ENCODE assay signal across 8 mouse cellular contexts in genomic region chr2:30699797-30700454, GRCm38 (mm10).
DNase-seq lines count a peak whose midpoint lies in the region; ATAC-seq and TF ChIP-seq lines count a peak whose summit lies in the region.

No protein-coding gene starts in this region.

- WGBS in forebrain, embryonic 16.5 days = 36% methylated on average over 6 of the region's 6 CpGs
- WGBS in lung, embryonic 14.5 days = 26% methylated on average over 6 of the region's 6 CpGs
- 31% methylated on average over 6 of the region's 6 CpGs for WGBS in neural tube, embryonic 15.5 days

- H3K9me3 ChIP-seq in forebrain, embryonic 16.5 days (ENCODE audit: control insufficient read depth, low read length) = no peaks in the 10 kb centered on the region
- H3K9me3 ChIP-seq in lung, embryonic 14.5 days (ENCODE audit: low read depth, low read length) = no peaks in the 10 kb centered on the region
- no peaks in the 10 kb centered on the region for H3K9me3 ChIP-seq in neural tube, embryonic 15.5 days (replicated peaks)

- no peaks in the 10 kb centered on the region for H3K36me3 ChIP-seq in forebrain, embryonic 16.5 days (ENCODE audit: control insufficient read depth, insufficient read depth)
- H3K36me3 ChIP-seq in lung, embryonic 14.5 days (ENCODE audit: insufficient read depth) = no peaks in the 10 kb centered on the region
- no peaks in the 10 kb centered on the region for H3K36me3 ChIP-seq in neural tube, embryonic 15.5 days

- peak overlapping the region; percentile 4; the same call in 1 of the 2 replicates for H3K9ac ChIP-seq in forebrain, embryonic 16.5 days (replicated peaks; ENCODE audit: low read depth, low read length)
- peak overlapping the region; percentile 15; the same call in 1 of the 2 replicates for H3K9ac ChIP-seq in lung, embryonic 14.5 days
- no peak overlapping the region for H3K9ac ChIP-seq in neural tube, embryonic 15.5 days (replicated peaks)

- peak; percentile 78 for DNase-seq in MEL-GATA-1-ER (ENCODE audit: extremely low read depth, low read depth)
- peak; percentile 79 for DNase-seq in cerebellum, adult 11 months
- DNase-seq in heart, postnatal 25 days (ENCODE audit: low spot score) = peak; percentile 61
- DNase-seq in kidney, postnatal 4 days = peak; percentile 77 to 85
- peak; percentile 84 for DNase-seq in lung, embryonic 14.5 days
- peak; percentile 81 for DNase-seq in thymus, postnatal 25 days

- peak overlapping the region; percentile 25 for H3K4me2 ChIP-seq in forebrain, embryonic 16.5 days (ENCODE audit: low read length)
- H3K4me2 ChIP-seq in lung, embryonic 14.5 days = peak overlapping the region; percentile 36
- H3K4me2 ChIP-seq in neural tube, embryonic 15.5 days = peak overlapping the region; percentile 40

- H3K27ac ChIP-seq in forebrain, embryonic 16.5 days (ENCODE audit: low read length) = peak overlapping the region; percentile 68
- peak overlapping the region; percentile 80 for H3K27ac ChIP-seq in lung, embryonic 14.5 days (ENCODE audit: low read depth)
- peak overlapping the region; percentile 80 for H3K27ac ChIP-seq in neural tube, embryonic 15.5 days (replicated peaks)

- H3K4me3 ChIP-seq in forebrain, embryonic 16.5 days (replicated peaks; ENCODE audit: low read length) = no peak overlapping the region
- no peak overlapping the region for H3K4me3 ChIP-seq in lung, embryonic 14.5 days (ENCODE audit: low read depth, low read length)
- H3K4me3 ChIP-seq in neural tube, embryonic 15.5 days (replicated peaks) = no peak overlapping the region

- TF ChIP-seq CTCF in lung, embryonic 14.5 days (IDR thresholded peaks at IDR 0.05; ENCODE audit: low read depth) = no peak

- ATAC-seq in forebrain, embryonic 16.5 days = peak; percentile 87
- ATAC-seq in lung, embryonic 14.5 days (ENCODE audit: insufficient read depth) = peak; percentile 65
- ATAC-seq in neural tube, embryonic 15.5 days (ENCODE audit: low FRiP score) = peak; percentile 75

- peaks cover 26% of the 10 kb centered on the region for H3K4me1 ChIP-seq in forebrain, embryonic 16.5 days (replicated peaks; ENCODE audit: control insufficient read depth, insufficient read depth, low read length)
- H3K4me1 ChIP-seq in lung, embryonic 14.5 days (ENCODE audit: insufficient read depth) = peaks cover 30% of the 10 kb centered on the region
- peaks cover 35% of the 10 kb centered on the region for H3K4me1 ChIP-seq in neural tube, embryonic 15.5 days

- intact Hi-C loops in heart, postnatal 25 days (cut with DNase I) = no loop called here

- H3K27me3 ChIP-seq in forebrain, embryonic 16.5 days (replicated peaks; ENCODE audit: control insufficient read depth, insufficient read depth, low read length) = no peaks in the 10 kb centered on the region
- no peaks in the 10 kb centered on the region for H3K27me3 ChIP-seq in lung, embryonic 14.5 days (ENCODE audit: insufficient read depth, low read length)
- no peaks in the 10 kb centered on the region for H3K27me3 ChIP-seq in neural tube, embryonic 15.5 days (replicated peaks)
